Mouse (Mus musculus): ENCODE data around the gene Bola1.

Bola1 gene

DNA sequence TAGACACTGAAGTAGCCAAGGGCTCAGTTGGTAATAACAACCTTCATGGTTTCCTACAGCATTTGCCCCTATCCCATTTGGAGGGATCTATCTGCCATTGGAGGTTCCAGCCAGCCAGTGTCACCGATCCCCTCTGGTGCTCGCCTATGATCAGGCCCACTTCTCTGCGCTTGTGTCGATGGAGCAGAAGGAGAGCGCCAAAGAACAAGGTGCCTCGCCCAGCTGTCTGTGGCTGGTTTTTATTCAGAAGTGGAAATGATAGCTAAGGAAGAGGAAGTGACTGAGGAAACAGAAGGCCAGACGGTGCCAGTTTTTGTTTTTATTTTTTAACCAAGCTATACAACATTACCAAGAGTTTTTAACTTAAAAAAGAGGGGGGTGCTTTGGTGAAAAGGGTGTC lies 67.7 kb downstream of the Bola1 start:
- no peak for DNase-seq (ENCODE audit: low spot score)

DNA sequence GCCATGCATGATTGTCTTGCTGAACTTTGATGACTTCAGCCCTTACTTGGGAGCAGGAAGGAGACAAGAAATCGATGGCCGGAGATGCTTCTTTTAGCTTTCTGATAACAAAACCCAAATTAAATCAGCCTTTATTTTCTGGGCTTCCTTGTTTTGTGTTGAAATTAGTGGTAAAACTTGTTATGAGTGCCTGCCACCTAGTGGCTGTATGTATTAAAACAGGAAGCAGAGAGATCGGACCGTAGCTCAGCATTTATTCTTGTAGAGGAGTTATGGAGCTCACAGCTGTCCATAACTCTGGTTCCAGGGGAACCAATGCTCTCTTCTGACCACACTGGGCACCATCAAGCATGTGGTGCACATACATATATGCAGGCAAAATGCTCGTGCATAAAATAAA lies 71.6 kb downstream of the Bola1 start:
- peak; percentile 80 for DNase-seq (ENCODE audit: low spot score)

Data from embryo, embryonic 10 days (tissue).